9 mouse cellular contexts compared by ENCODE assay signal in genomic region chr2:117217695-117218216, GRCm38 (mm10). TPM values are rescaled to one million over a fixed set of nuclear protein-coding genes. Genes with fewer than 3 reads are reported as not detected.
DNase-seq lines count a peak whose midpoint lies in the region; ATAC-seq and TF ChIP-seq lines count a peak whose summit lies in the region.
"Had no signal": no experiment of that assay in that cellular context is flagged by ENCODE, and none has a peak within 500 bp of the region (broad histone marks: within the 10 kb centered on the region; RNA-seq: fewer than 3 reads in every experiment).

No protein-coding gene starts in this region.

- DNase-seq in heart, adult 11 months = peak; percentile 60
- DNase-seq in heart, postnatal 4 days = no peak
- peak; percentile 49 for DNase-seq in lung, postnatal 0 days (ENCODE audit: low spot score)
- no peak for DNase-seq in lung, postnatal 25 days (ENCODE audit: low spot score)
- no peak for DNase-seq in thymus, adult 2 months
- no peak for DNase-seq in spleen, postnatal 10 days (ENCODE audit: low spot score in 2 of 2)
- DNase-seq: lung, postnatal 4 days had no signal

- peak; percentile 76 for ATAC-seq in lung, postnatal 0 days
- ATAC-seq in hindbrain, embryonic 15.5 days (ENCODE audit: low FRiP score, low read depth) = no peak
- ATAC-seq in stomach, embryonic 14.5 days (ENCODE audit: insufficient number of reproducible peaks, insufficient read depth, low FRiP score, low read depth) = peak; percentile 65; the same call in 1 of the 2 replicates

- no peaks in the 10 kb centered on the region for H3K36me3 ChIP-seq in lung, postnatal 0 days (ENCODE audit: insufficient read depth, low read length)
- no peaks in the 10 kb centered on the region for H3K36me3 ChIP-seq in hindbrain, embryonic 15.5 days
- no peaks in the 10 kb centered on the region for H3K36me3 ChIP-seq in stomach, embryonic 14.5 days (ENCODE audit: control insufficient read depth, insufficient read depth, low read length)
- H3K36me3 ChIP-seq in thymus, adult 2 months (ENCODE audit: control insufficient read depth, insufficient read depth, low read length) = no peaks in the 10 kb centered on the region

- no peaks in the 10 kb centered on the region for H3K9me3 ChIP-seq in lung, postnatal 0 days (ENCODE audit: low read length)
- H3K9me3 ChIP-seq in hindbrain, embryonic 15.5 days = no peaks in the 10 kb centered on the region
- no peaks in the 10 kb centered on the region for H3K9me3 ChIP-seq in stomach, embryonic 14.5 days (ENCODE audit: control insufficient read depth, low read depth, low read length)

- TF ChIP-seq CTCF in lung, postnatal 0 days (IDR thresholded peaks at IDR 0.05) = no peak
- TF ChIP-seq CTCF in thymus, adult 2 months (IDR thresholded peaks at IDR 0.05; ENCODE audit: borderline replicate concordance, control insufficient read depth, extremely low read depth, insufficient read depth, low read length, poor library complexity) = no peak

- H3K27ac ChIP-seq in lung, postnatal 0 days (ENCODE audit: low read length) = no peak overlapping the region
- no peak overlapping the region for H3K27ac ChIP-seq in hindbrain, embryonic 15.5 days (replicated peaks)
- H3K27ac ChIP-seq in stomach, embryonic 14.5 days (ENCODE audit: low read length) = peak overlapping the region; percentile 18; the same call in 1 of the 2 replicates
- no peak overlapping the region for H3K27ac ChIP-seq in thymus, adult 2 months (ENCODE audit: control insufficient read depth, insufficient read depth, low read length)

- no peaks in the 10 kb centered on the region; the same call in 1 of the 2 replicates for H3K4me1 ChIP-seq in lung, postnatal 0 days (ENCODE audit: insufficient read depth, low read depth, low read length)
- no peaks in the 10 kb centered on the region for H3K4me1 ChIP-seq in hindbrain, embryonic 15.5 days (replicated peaks)
- no peaks in the 10 kb centered on the region for H3K4me1 ChIP-seq in stomach, embryonic 14.5 days (ENCODE audit: control insufficient read depth, insufficient read depth, low read length)
- H3K4me1 ChIP-seq in thymus, adult 2 months (replicated peaks; ENCODE audit: control insufficient read depth, insufficient read depth, low read length) = no peaks in the 10 kb centered on the region

- TF ChIP-seq EP300 in lung, postnatal 0 days (IDR thresholded peaks at IDR 0.05) = no peak

- no peak overlapping the region for H3K4me3 ChIP-seq in lung, postnatal 0 days (ENCODE audit: low read depth, low read length)
- H3K4me3 ChIP-seq in hindbrain, embryonic 15.5 days = no peak overlapping the region
- no peak overlapping the region for H3K4me3 ChIP-seq in stomach, embryonic 14.5 days (ENCODE audit: low read depth, low read length)
- no peak overlapping the region for H3K4me3 ChIP-seq in thymus, adult 2 months (ENCODE audit: control insufficient read depth, insufficient read depth, low read length)

- H3K27me3 ChIP-seq in lung, postnatal 0 days (replicated peaks; ENCODE audit: insufficient read depth, low read length) = no peaks in the 10 kb centered on the region
- H3K27me3 ChIP-seq in hindbrain, embryonic 15.5 days = no peaks in the 10 kb centered on the region
- no peaks in the 10 kb centered on the region for H3K27me3 ChIP-seq in stomach, embryonic 14.5 days (ENCODE audit: control insufficient read depth, insufficient read depth, low read length)
- no peaks in the 10 kb centered on the region for H3K27me3 ChIP-seq in thymus, adult 2 months (ENCODE audit: control insufficient read depth, insufficient read depth, low read length)

- H3K4me2 ChIP-seq in lung, postnatal 0 days (replicated peaks; ENCODE audit: low read depth, low read length) = 0 out of 2 replicates have a peak overlapping the region, but pooled peaks have one; percentile 14
- H3K4me2 ChIP-seq in hindbrain, embryonic 15.5 days = peak overlapping the region; percentile 31
- H3K4me2 ChIP-seq in stomach, embryonic 14.5 days (replicated peaks; ENCODE audit: low read depth, low read length) = peak overlapping the region; percentile 13; the same call in 1 of the 2 replicates

- TF ChIP-seq POLR2A in thymus, adult 2 months (IDR thresholded peaks at IDR 0.05; ENCODE audit: control insufficient read depth, extremely low read depth, insufficient read depth, low read length, poor library complexity) = no peak

- 14% methylated on average over 13 of the region's 15 CpGs for WGBS in lung, postnatal 0 days
- WGBS in hindbrain, embryonic 15.5 days = 9% methylated on average over 13 of the region's 15 CpGs
- WGBS in stomach, embryonic 14.5 days = 10% methylated on average over 14 of the region's 15 CpGs
- WGBS in thymus, adult 2 months = 56% methylated on average over 15 of the region's 15 CpGs

- H3K9ac ChIP-seq in lung, postnatal 0 days (replicated peaks; ENCODE audit: low read depth) = no peak overlapping the region
- no peak overlapping the region for H3K9ac ChIP-seq in hindbrain, embryonic 15.5 days
- no peak overlapping the region for H3K9ac ChIP-seq in stomach, embryonic 14.5 days (replicated peaks; ENCODE audit: low read depth, low read length)

RNA-seq across cellular contexts. Expression of gene Fam98b, which starts 31.8 kb away (rescaled TPM):
- 10 to 100 TPM; 35.0 to 36.0 TPM for total RNA-seq in heart, postnatal 4 days (2021)
- 6.6 and 7.3 TPM in 2 replicates for polyA plus RNA-seq in lung, postnatal 0 days (2015; fragmentation: Nextera tagmentation; extraction: Ambion mirVana)
- 11.1 and 15.2 TPM in 2 replicates for polyA plus RNA-seq in hindbrain, embryonic 15.5 days (2015; fragmentation: Nextera tagmentation; extraction: Ambion mirVana)
- 12.2 and 13.2 TPM in 2 replicates for polyA plus RNA-seq in stomach, embryonic 14.5 days (2014; fragmentation: Nextera tagmentation; extraction: Ambion mirVana)
- polyA plus RNA-seq in thymus, adult 2 months (2012; rRNA removed) = 7.2 and 8.0 TPM in 2 replicates

Comparison
In these comparisons a context has a peak if more than half of its experiments do, and no peak if none do; other contexts are left out.
1. DNase-seq: peak in heart, adult 11 months (single experiment) and lung, postnatal 0 days (single experiment); none in heart, postnatal 4 days (single experiment), lung, postnatal 25 days (single experiment), thymus, adult 2 months (single experiment) and spleen, postnatal 10 days (0 of 2).
2. Peak in every context shown above with its lines, with median percentiles within 50 percentile points of each other: H3K4me2 ChIP-seq.